Mouse (Mus musculus): ENCODE data around the gene Tbccd1.

Tbccd1 gene

DNA sequence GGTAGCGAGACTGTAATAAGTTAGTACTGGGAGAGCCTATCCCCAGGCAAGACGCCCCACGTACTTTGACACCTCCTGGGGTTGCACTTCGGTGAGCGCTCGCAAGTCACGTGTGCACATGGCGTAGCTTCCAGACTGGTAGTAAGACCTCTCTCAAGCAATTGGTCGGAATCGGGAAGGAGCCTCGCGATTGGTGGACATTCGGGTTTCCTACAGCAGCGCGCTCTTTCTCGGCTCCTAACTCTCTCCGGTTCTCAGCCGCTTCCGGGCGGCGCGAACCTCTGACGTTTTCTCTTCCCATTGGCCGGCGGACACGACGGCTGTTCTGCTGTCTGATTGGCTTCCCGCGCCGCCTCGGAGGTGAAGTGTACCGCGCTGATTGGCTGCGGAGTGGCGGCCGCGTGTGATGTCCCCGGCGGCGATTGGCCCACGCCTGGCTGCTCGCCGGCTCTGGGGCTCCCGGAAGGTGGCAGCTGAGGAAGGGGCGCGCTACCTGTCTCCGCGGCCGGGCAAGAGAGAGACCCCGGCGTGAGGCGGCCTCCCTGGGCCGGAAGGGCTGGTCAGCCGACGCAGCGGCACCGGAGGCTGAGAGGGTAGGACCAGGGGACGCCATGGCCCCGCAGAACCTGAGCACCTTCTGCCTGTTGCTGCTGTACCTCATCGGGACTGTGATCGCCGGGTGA is at the start of gene Tbccd1, which contains the start of gene Dnajb11:
Gene Tbccd1 (minus strand): TSS at position 239 of the 683 bp plus-strand sequence.
Gene Dnajb11 (plus strand): TSS at position 415 of the 683 bp plus-strand sequence.
- DNase-seq (ENCODE audit: low read depth), result peak; percentile 92

DNA sequence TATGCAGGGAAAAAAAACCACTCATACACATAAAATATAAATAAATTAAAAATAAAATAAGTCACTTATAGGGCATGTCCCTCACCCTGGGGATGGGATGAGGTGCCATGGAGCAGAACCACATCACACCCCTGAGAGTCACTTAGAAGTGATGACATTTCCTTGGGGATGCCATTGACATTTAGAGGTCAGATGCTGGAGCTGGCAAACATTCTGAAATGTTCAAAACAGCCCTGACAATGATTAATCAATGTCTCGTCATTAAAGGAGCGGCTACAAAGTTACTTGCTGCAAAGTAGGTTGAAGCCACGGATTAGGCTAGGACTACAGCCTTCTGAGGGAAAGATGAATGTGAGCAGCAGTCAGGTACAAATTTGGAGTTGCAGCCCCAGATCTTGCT is 43.9 kb upstream of the Tbccd1 start:
- DNase-seq (ENCODE audit: low read depth), result no peak

DNA sequence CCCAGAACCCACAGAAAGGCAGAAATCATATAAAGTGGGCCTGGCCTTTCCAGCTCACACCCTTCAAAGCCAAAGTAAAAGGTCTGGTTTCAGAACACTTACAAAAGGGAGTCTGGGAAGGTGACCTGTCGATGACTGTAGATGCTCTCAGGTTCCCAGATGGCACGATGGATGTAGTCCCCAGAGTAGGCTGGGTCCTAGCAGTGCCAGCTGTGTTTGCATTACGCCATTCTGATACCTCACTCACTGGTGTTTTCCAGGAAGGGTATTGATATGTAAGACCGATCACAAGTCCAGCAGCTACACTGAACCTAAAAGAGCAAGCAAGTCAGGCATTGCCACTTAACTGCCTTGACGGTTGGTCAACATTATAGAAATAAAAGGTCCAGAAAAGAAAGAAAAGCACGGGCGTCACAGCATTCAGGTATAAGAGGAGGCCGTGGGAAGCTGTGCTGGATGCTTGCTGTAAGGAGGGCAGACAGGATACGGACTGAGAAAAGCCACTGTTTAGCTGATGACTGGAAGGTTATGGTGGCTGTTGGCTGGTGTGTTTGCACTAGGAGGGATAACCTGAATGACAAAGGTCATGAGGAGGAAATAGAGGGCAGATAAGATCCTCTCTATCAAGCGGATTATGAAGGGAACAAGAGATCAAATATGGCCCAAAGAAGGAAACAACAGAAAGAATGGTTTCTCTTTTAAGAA is 42.5 kb upstream of the Tbccd1 start:
- no peak for DNase-seq (ENCODE audit: low read depth)

DNA sequence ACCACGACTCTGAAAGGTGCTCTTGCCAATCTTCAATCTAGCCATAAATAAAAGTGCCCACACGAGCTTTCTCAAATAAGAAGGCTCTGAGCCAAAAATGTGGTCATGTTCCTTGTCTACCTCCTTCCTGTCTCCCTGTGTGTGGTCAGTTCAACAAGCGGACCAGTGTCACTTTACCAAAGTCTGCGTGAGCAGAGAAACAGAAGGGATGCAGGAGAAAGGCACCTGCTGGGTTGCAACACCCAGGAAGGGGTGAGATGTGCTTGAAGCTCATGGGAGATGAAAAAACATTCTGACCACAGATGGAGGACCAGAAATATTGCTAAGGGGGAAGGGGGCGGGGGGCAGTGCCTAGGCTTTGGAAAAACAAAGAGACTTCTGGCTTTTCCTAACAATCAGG is 41.9 kb upstream of the Tbccd1 start:
- no peak for DNase-seq (ENCODE audit: low read depth)

DNA sequence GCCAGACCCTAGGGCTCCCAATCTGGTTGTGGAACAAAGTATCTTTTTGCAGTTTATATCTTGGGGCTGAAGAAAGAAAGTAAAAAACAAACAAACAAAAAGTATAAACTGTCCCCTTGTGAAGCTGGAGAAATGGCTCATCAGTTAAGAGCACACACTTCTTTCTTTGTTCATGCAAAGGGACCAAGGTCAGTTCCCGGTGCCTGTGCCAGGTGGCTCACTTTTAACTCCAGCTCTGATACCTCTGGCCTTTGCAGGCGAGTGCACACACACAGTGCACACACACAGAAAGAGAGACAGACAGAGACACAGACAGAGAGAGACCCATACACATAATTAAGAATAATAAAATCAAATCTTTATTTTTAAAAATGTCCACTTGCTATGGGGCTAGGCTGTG is 39.1 kb upstream of the Tbccd1 start:
- DNase-seq (ENCODE audit: low read depth), result no peak

DNA sequence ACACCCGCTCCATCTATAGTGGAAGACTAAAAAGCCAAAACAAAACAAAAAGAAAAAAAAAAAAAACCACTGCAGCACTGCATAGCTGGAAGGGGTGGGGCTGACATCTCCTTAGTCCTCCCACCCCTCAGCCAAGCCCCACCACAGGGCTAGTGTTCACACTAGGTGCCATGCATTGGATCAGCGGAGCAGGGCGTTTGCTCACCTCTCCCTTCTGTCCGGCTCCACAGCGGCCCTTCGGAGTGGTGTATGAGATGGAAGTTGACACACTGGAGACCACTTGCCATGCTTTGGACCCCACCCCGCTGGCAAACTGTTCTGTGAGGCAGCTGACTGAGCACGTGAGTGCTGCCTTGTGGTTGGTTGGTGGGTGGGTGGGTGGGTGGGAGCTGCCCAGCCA is 36.6 kb upstream of the Tbccd1 start:
- DNase-seq (ENCODE audit: low read depth), result no peak

DNA sequence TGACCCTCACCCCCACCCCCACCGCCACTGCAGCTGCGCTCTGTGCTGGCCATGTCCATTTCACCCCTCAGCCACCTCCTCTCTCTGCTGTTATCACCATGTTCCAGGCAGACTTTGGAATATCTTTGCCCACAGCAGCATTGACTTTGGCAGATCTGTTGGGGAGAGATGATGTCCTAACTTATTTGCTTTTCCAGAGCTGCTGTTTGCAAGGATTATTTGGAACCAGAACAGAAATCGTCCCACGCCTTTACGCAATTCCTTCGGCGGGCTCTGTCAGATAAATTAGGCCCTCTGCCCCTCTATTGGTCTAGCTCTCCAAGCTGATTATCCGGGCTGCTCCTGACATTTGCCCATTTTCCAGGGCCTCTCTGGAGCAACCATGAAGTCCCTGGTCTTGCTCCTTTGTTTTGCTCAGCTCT is 34.3 kb upstream of the Tbccd1 start:
- DNase-seq (ENCODE audit: low read depth), result no peak

DNA sequence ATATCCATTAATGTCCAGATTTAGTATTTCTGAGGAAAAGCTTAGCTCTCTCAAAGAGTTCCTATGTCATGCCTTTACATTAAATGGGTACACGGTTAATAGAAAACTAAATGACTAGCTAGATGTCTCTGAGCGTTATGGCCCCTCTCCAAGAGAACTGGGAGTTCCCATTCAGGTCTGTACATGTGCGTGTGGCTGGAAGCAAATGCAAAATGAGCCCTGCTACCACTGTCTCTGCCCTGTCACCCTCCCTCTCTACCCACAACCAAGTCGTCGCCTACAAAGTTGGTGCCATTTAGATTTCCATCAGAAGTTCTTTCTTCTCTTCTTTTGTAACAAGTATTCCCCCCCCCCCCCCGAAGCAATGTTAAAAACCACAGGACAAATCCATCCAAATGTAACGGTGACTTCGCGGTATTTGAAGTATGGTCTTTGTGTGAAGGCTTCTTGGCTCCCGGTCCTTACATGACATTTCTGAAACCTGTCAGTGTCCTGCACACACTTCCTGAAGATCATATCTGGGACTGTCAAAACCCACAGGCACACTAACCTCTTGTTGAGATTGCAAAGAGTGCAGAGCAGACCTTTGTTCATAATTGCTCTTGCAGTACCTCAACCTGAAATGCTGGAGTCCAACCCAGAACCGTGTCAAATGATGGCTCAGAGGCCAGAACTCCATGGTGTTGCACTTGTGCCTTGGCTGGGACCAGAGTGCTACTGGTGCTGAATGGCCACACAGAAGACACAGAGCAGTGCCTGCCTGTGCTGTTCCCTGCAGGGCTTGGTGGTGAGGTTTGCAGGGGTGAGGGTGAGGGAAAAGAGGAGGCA is 33.4 kb upstream of the Tbccd1 start, which contains the start of gene Ahsg:
Gene Ahsg (plus strand): TSS at position 595 of the 828 bp plus-strand sequence.
- no peak for DNase-seq (ENCODE audit: low read depth)

DNA sequence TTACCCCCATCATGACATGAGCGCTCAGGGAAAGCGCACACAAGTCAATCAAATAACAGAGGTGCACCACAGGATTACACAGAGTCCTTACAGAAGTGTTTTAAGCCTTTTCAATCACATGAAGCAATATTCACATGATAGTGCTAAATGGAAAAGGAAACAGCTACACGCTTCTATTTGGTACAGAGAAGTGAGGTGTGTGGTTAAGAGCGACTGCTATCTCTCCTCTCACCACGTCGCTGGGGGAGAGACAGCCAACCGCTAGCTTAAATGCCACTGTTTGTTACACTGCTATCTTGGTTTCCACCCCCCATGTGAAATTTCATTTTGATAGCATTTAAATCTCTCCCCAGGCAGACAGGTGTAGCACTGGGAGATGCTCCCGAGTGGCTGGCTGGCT is 32.2 kb upstream of the Tbccd1 start:
- DNase-seq (ENCODE audit: low read depth), result no peak

DNA sequence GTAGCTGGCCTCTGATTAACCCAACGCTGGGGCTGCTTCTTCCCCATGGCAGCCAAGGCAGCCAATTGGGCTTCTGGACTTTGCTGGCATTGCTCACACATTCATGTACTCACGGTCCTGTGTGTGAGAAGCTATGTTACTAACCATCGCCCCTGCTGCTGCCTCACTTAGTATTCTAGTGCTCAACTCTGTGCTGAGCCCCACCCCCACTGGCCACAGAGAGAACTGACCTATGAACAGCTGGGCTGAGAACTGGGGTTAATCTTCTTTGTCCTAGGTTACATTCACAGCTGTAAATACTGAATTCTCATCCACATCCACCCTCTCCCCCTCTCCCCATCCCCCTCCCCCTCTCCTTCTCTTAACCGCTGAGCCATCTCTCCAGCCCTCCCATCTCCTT is 31.4 kb upstream of the Tbccd1 start:
- no peak for DNase-seq (ENCODE audit: low read depth)

DNA sequence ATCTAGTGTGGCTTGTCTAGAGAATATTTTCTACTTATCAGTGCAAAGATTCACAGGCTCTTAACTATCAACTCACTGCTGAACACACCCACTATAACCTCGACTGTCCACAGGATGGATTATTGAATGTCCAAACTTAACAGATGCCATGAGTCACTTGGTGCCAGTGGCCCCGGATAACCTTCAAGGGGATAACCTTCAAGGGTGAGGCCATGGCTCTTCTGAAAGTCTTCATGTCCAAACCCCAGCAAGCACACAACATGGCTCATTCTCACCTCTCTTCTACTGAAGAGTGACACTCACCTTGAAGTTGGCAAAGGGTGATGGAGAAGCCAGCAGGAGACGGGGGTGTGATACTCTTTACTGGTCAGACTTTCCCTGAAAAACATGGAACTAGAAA is 29.3 kb upstream of the Tbccd1 start:
- no peak for DNase-seq (ENCODE audit: low read depth)

DNA sequence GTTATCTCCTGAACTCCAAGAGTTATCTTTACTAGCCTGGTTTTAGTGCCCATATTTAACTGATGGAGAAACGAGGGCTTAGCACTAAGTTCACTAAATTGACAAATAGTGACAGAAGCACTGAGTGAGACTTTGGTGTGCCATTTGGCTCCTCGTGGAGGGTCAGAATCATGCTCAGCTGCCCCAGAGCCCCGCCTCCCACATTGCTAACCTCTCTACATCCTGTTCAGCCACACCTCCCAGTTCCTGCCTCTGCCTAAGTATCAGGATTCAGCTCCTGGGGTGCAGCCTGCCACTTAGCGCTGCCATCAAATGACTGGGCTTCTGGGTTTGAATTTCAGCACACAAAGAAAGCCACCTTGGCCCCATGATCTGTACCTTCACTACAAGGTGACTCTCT is 27.9 kb upstream of the Tbccd1 start:
- no peak for DNase-seq (ENCODE audit: low read depth)

DNA sequence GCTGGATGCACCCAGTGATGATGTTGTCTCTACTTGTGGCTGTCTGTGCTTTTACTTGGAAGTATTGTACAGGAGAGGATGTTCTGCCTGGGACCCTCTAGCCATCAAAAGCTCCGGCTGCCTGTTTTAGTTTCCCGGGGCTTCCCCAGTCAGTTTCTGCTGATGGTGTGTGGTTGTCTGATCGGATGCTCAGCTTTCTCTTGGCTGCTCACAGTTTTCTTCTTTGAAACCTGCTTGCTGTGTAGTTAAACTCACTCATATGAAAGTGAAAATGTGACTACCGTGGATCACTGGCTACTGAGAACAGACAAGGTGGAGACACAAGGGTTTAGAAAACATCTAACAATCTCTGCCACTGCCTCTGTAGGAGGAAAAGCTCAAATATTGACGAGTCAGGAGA is 26.0 kb upstream of the Tbccd1 start:
- DNase-seq (ENCODE audit: low read depth), result no peak

DNA sequence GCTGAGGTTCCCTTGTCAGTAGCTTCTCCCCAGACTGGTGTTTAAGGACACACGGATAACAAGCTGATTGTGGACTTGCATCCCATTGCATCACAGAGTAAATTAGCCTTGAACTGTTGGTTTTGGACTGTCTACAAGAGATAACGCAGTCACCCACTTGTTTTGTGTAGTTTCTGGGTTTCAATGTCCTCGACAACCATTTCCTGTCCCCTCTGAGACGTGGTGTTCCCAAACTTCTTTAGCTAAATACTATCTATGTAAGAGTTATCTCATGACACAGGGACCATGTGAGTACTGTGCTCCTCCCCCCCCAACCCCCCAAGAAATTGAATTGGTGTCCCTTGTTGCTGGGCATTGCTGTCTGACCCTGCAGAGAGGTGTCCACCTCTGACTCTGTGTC is 24.0 kb upstream of the Tbccd1 start:
- DNase-seq (ENCODE audit: low read depth), result no peak

DNA sequence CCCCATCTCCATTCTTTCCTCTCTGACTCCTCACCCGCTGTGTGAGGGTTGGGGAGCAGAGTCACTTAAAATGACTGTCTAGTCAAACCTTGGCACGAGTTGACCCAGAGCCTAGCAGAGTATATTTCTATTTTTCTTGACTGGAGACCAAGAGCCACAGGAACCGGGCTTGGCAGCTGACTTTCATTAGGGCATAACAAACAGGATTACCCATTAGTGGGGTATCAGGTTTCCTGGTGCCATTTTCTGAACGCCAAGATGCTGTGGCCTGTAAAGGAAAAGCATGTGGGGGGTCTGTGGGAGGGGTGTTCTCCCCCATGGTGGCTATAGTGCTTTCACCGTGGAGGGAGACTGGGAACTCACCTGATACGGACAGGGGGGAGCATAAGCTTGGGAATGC is 23.4 kb upstream of the Tbccd1 start:
- no peak for DNase-seq (ENCODE audit: low read depth)

DNA sequence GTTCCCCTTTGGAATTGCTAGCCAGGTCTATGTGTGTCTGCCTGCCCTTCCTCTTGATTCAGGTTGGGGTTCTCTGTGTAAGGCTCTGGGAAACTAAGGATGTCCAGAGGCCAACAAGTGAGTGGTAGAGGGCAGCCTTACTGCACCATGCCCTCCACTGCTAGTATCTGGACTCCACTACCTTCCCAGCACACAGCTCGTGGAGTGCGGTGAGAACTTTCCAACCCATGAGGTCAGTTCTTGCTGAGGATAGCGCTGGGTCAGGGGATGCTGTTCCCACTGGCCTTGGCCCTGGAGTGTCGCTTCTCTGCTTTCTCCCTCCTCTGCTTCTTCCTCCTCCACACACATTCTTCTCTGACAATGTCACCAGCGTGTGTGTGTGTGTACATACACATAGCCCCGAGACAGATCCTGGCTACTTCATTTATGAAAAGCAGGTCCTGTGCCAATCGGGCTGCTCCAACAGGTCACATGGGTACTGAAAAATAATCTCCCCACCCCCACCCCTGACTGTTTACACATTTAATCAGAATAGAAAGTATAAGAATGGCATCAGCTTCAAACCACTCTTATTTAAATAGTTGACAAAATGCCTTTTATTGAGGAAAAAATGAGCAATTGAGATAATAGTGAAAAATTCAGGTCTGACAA is 22.6 kb upstream of the Tbccd1 start:
- DNase-seq (ENCODE audit: low read depth), result no peak

DNA sequence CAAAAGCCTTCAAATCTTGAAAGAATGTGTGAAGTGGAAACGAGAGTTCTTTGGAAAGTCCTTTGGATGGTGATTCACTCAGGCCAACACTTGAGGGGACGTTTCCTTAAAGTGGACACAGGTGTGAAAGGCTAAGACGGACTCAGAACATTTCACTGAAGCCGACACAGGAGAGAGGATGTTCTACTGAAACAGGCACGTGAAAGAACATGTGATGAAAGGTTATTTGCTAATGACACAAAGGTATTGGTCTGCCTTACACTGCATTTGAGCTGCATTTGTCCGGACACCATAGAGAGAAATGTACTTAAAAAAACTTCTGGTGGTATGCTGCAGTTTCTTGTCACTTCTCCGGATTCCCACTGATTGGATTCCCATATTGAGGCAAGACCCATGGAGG is 21.2 kb upstream of the Tbccd1 start:
- DNase-seq (ENCODE audit: low read depth), result no peak

DNA sequence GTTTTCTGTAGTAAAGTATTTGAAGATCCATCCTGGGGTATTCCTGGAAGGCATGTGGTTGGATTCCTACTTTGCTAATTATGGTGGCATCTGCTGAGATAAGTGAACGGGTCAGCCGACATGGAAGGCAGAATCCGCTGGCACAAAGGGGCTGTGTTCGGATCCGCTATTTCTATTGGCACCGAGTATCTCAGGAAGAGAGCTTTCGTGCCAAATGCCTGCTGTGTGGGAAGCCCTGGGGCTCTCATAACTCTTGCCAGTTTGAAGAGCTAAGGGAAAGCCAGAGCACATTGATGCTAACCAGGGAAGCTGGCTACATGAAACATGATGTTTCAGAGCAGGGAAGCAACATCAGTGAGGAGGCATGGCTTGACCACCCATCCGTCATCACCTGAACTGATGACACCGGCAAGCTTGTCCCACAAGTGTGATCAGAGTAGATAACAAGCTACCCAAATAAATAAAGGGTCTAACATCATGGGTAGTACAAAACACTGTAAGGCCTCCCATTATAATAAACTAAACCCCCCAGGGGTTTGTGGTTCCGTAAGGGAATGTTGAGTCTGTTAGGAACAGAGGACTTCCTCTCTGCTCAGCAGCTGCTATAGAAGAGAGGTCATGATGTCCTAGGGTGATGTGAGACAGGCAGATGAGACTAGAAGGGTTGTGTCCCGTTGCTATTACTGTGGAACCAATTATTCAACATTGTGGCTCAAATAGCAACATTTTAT is 20.4 kb upstream of the Tbccd1 start:
- no peak for DNase-seq (ENCODE audit: low read depth)

DNA sequence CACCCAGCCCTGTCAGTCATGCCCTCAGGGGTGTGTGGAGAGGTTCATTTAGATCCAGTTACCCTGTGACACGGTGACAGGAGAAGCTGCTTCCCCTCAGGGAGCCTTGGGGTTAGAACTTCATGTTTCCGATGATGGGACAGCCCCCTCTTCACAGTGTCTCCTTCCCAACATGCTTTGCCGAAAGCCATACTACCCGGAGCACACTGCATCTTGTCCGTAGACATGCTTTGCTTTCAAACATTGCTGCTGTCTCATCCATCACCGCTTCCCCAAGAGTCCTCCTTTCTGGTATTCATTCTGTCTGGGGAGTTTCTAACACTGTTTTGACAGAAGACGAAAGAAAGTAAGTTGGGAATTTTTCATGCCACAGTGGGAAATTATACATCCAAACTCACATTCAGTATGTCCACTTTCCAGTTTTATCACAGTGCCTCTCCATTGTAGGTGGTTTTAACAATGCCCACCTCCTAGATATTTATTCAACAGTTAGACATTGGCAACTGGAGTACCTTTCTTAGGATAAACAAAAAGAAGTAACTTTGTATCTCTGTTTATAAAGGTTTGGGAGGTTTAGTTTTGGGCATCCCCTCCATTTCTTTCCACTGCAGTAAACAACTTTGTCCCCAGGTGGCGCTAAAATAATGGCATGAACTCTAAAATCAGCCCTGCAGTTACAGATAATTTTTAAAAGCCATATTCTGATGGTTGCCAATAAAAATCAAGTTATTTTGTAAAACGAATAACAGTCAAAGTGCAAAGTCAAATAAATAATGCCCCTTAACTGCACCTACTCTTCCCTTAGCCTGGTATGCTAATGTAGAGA is 19.0 kb upstream of the Tbccd1 start:
- peak; percentile 40 for DNase-seq (ENCODE audit: low read depth)

DNA sequence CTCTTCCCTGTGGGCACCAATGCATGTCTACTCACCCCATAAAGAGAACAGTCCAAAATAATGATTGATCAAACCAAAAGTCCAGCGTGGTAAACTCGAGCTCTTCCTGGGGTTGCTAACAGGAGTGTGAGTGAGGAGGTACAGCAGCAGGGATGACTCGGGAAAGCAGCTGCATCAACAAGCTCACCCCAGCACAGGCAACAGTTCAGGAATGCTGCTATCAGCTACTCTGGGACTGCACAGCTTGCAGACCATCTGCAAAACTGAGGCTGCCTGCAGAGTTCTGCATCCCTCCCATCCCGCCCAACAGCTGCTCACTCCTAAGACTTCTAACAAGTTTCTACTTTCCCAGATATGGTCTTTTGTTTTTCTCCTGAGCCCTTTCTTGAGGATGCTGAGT is 15.9 kb upstream of the Tbccd1 start:
- DNase-seq (ENCODE audit: low read depth), result no peak

DNA sequence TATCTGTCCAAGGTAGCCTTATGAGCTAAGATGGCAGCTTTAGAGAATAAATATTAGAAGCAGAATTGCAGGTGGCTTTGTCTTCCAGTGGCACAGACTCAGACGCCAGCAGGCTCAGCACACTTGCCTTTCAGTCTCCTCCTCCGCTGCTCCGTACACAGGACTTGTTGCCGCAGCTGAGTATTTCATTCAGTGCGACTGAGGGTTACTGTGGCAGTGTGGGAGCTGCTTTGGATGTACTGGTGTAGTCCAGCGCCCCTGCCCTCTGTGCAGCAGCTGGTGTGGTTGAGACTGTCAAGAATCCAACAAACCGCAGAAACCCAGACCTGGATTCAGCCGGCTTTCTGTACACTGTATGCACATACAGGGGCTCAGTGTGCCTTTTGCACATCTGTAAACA is 14.9 kb upstream of the Tbccd1 start:
- no peak for DNase-seq (ENCODE audit: low read depth)

All from c-Kit-positive CD71-negative TER-119-negative erythroid progenitor cells, embryonic 14.5 days (primary cell).